Mouse (Mus musculus) myocyte (in vitro differentiated cells): ENCODE data around the gene Mki67. TPM values are rescaled to one million over a fixed set of nuclear protein-coding genes. Genes with fewer than 3 reads are reported as not detected.
"Not testable (repeated sequence)": the region's sequence is repeated elsewhere in the genome, so short reads cannot be mapped to it uniquely, and the experiment has no call there.

Experiments
- H3K27me3 ChIP-seq: one replicate; pipeline ENCODE4 v1.6.1; 2011; ENCODE audit not compliant: control insufficient read depth, insufficient read depth, insufficient read length
- H3K36me3 ChIP-seq: one replicate; pipeline ENCODE4 v1.6.1; 2011; ENCODE audit not compliant: control insufficient read depth, insufficient read depth
- H3K4me2 ChIP-seq: one replicate; pipeline ENCODE4 v1.6.1; 2011; ENCODE audit warnings: low read depth, control low read depth
- H3K4me3 ChIP-seq: one replicate; pipeline ENCODE4 v1.5.1; 2011; ENCODE audit warnings: mild to moderate bottlenecking, control low read depth, moderate library complexity
- H3K79me2 ChIP-seq: one replicate; pipeline ENCODE4 v1.6.1; 2011; ENCODE audit not compliant: control insufficient read depth, insufficient read depth
- H3ac ChIP-seq: one replicate; pipeline ENCODE4 v1.6.1; 2011; ENCODE audit not compliant: control insufficient read depth, insufficient read length
- CEBPB ChIP-seq: IDR thresholded peaks from 2 replicates; pipeline ENCODE4 v1.6.1; 2011; ENCODE audit warnings: mild to moderate bottlenecking, moderate library complexity; ENCODE audit not compliant: poor library complexity, insufficient read depth, severe bottlenecking
- E2F4 ChIP-seq: IDR thresholded peaks from one replicate; pipeline ENCODE4 v1.6.1; 2011; ENCODE audit warnings: mild to moderate bottlenecking, control low read depth, moderate library complexity; ENCODE audit not compliant: insufficient read depth
- MAX ChIP-seq: IDR thresholded peaks from one replicate; pipeline ENCODE4 v1.6.1; 2011; ENCODE audit warnings: low read depth, mild to moderate bottlenecking, control low read depth
- MYOD1 ChIP-seq, 3 experiments: IDR thresholded peaks; one replicate each; pipeline ENCODE4 v1.6.1; 2011; ENCODE audit warnings: control low read depth in 2 of 3, low read depth in 2 of 3, mild to moderate bottlenecking in 2 of 3, moderate library complexity in 1 of 3; ENCODE audit not compliant: insufficient read length in 2 of 3, control insufficient read depth in 1 of 3
- MYOG ChIP-seq, 3 experiments: IDR thresholded peaks; one replicate each; pipeline ENCODE4 v1.6.1; 2011; ENCODE audit warnings: control low read depth in 2 of 3, low read depth in 2 of 3, mild to moderate bottlenecking in 2 of 3; ENCODE audit not compliant: insufficient read length in 2 of 3, control insufficient read depth in 1 of 3, insufficient read depth in 1 of 3
- POLR2A ChIP-seq: IDR thresholded peaks from one replicate; pipeline ENCODE4 v1.6.1; 2011; ENCODE audit warnings: low read depth, mild to moderate bottlenecking, control low read depth, moderate library complexity; ENCODE audit not compliant: insufficient read length
- POLR2AphosphoS2 ChIP-seq: IDR thresholded peaks from one replicate; pipeline ENCODE4 v1.6.1; 2011; ENCODE audit warnings: low read depth, control low read depth; ENCODE audit not compliant: insufficient read length
- REST ChIP-seq: IDR thresholded peaks from one replicate; pipeline ENCODE4 v1.6.1; 2011; ENCODE audit warnings: mild to moderate bottlenecking, control low read depth, moderate library complexity; ENCODE audit not compliant: insufficient read depth, insufficient read length
- SRF ChIP-seq: IDR thresholded peaks from one replicate; pipeline ENCODE4 v1.6.1; 2011; ENCODE audit warnings: low read depth; ENCODE audit not compliant: control insufficient read depth, insufficient read length
- TCF12 ChIP-seq: IDR thresholded peaks from one replicate; pipeline ENCODE4 v1.6.1; 2011; ENCODE audit warnings: mild to moderate bottlenecking, control low read depth; ENCODE audit not compliant: poor library complexity, insufficient read depth, severe bottlenecking
- TCF3 ChIP-seq: IDR thresholded peaks from one replicate; pipeline ENCODE4 v1.6.1; 2011; ENCODE audit warnings: low read depth, control low read depth; ENCODE audit not compliant: insufficient read length
- USF1 ChIP-seq: IDR thresholded peaks from one replicate; pipeline ENCODE4 v1.6.1; 2011; ENCODE audit warnings: low read depth, mild to moderate bottlenecking, control low read depth, moderate library complexity
- polyA plus RNA-seq: library from polyadenylated mRNA; unstranded; fragments of >200 nt; fragmentation: generic; extraction: Trizol; gene quantifications from one replicate; pipeline ENCODE4 v1.2.1, GENCODE M21; 2012; ENCODE audit warnings: missing spikeins

Mki67 gene
- polyA plus RNA-seq, 1 experiment, result 6.8 TPM

GRCm38 (mm10) chr7:135684938-135685337 is 31.2 kb downstream of the Mki67 start:
- Histone ChIP-seq H3K4me3 (no peak overlapping the region), H3K4me2 (no peak overlapping the region), H3K79me2 (no peaks in the 10 kb centered on the region), H3ac (no peak overlapping the region), H3K36me3 (peaks cover 17% of the 10 kb centered on the region), H3K27me3 (no peaks in the 10 kb centered on the region)
- TF ChIP-seq E2F4, result no peak
- TF ChIP-seq TCF3, result no peak
- peak; percentile 93 for TF ChIP-seq POLR2AphosphoS2
- no peak for TF ChIP-seq MYOG (IDR thresholded peaks at IDR 0.05; ENCODE audit: control insufficient read depth in 1 of 3, insufficient read depth in 1 of 3, insufficient read length in 2 of 3, low read depth in 2 of 3)
- TF ChIP-seq USF1, result no peak
- no peak for TF ChIP-seq REST
- no peak for TF ChIP-seq TCF12
- no peak for TF ChIP-seq SRF
- TF ChIP-seq POLR2A, result peak; percentile 52

GRCm38 (mm10) chr7:135684098-135684497 is 32.1 kb downstream of the Mki67 start:
- not testable (repeated sequence) for H3ac ChIP-seq, H3K27me3 ChIP-seq
- peak in 2 of 3 experiments; percentile 29 to 47 for TF ChIP-seq MYOG (IDR thresholded peaks at IDR 0.05; ENCODE audit: control insufficient read depth in 1 of 3, insufficient read depth in 1 of 3, insufficient read length in 2 of 3, low read depth in 2 of 3)
- peak; percentile 68 for TF ChIP-seq POLR2AphosphoS2
- TF ChIP-seq MYOD1 (IDR thresholded peaks at IDR 0.05; ENCODE audit: control insufficient read depth in 1 of 3, insufficient read length in 2 of 3, low read depth in 2 of 3), result peak in 2 of 3 experiments; percentile 61 to 76
- peak; percentile 15 for TF ChIP-seq POLR2A

DNA sequence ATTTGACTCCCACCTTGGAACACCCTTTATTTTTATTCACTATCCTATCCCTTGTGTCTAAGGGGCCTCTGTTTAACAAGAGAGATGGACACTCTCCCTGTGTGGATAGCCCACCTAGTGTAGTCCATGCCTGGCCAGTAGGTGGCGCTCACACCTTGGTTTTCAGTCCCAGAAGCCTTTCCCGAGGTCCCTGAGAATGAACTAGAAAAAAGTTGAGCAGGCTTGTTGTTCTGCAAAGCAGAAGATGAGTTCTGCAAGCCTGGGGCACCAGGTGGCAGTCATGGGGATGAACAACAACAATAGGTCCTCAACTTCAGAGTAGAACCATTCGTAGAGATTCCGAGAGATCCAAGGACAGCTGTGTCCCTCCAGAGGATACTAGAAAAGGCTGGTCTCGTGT is 35.8 kb downstream of the Mki67 start:
- no peak overlapping the region for H3ac ChIP-seq
- H3K4me2 ChIP-seq, result no peak overlapping the region
- no peaks in the 10 kb centered on the region for H3K36me3 ChIP-seq
- no peak for TF ChIP-seq TCF12
- TF ChIP-seq E2F4, result no peak
- no peak for TF ChIP-seq SRF
- TF ChIP-seq TCF3, result no peak
- TF ChIP-seq CEBPB, result no peak
- no peak for TF ChIP-seq USF1
- TF ChIP-seq REST, result no peak
- no peak for TF ChIP-seq MYOD1 (IDR thresholded peaks at IDR 0.05; ENCODE audit: control insufficient read depth in 1 of 3, insufficient read length in 2 of 3, low read depth in 2 of 3)
- TF ChIP-seq POLR2AphosphoS2, result no peak
- TF ChIP-seq MYOG (IDR thresholded peaks at IDR 0.05; ENCODE audit: control insufficient read depth in 1 of 3, insufficient read depth in 1 of 3, insufficient read length in 2 of 3, low read depth in 2 of 3), result no peak
- no peak for TF ChIP-seq POLR2A
- no peak for TF ChIP-seq MAX
- no peak overlapping the region for H3K4me3 ChIP-seq
- H3K79me2 ChIP-seq, result no peaks in the 10 kb centered on the region
- H3K27me3 ChIP-seq, result no peaks in the 10 kb centered on the region

More at GRCm38 (mm10) chr7:135684098-135684497, 32.1 kb downstream of the Mki67 start:
- not testable (repeated sequence) for H3K4me2 ChIP-seq, H3K4me3 ChIP-seq, H3K79me2 ChIP-seq
- peaks cover 12% of the 10 kb centered on the region for H3K36me3 ChIP-seq

GRCm38 (mm10) chr7:135676722-135677121 is 39.4 kb downstream of the Mki67 start:
- H3K36me3 ChIP-seq, result no peaks in the 10 kb centered on the region
- H3ac ChIP-seq, result no peak overlapping the region
- no peak overlapping the region for H3K4me3 ChIP-seq
- no peak for TF ChIP-seq E2F4
- no peak for TF ChIP-seq POLR2AphosphoS2
- TF ChIP-seq SRF, result no peak
- TF ChIP-seq TCF12, result no peak
- no peak for TF ChIP-seq CEBPB
- no peak for TF ChIP-seq MAX
- TF ChIP-seq MYOD1 (IDR thresholded peaks at IDR 0.05; ENCODE audit: control insufficient read depth in 1 of 3, insufficient read length in 2 of 3, low read depth in 2 of 3), result no peak
- TF ChIP-seq MYOG (IDR thresholded peaks at IDR 0.05; ENCODE audit: control insufficient read depth in 1 of 3, insufficient read depth in 1 of 3, insufficient read length in 2 of 3, low read depth in 2 of 3), result no peak
- TF ChIP-seq POLR2A, result no peak
- no peak for TF ChIP-seq USF1
- TF ChIP-seq TCF3, result no peak
- no peak for TF ChIP-seq REST
- H3K4me2 ChIP-seq, result no peak overlapping the region
- no peaks in the 10 kb centered on the region for H3K79me2 ChIP-seq
- H3K27me3 ChIP-seq, result no peaks in the 10 kb centered on the region

DNA sequence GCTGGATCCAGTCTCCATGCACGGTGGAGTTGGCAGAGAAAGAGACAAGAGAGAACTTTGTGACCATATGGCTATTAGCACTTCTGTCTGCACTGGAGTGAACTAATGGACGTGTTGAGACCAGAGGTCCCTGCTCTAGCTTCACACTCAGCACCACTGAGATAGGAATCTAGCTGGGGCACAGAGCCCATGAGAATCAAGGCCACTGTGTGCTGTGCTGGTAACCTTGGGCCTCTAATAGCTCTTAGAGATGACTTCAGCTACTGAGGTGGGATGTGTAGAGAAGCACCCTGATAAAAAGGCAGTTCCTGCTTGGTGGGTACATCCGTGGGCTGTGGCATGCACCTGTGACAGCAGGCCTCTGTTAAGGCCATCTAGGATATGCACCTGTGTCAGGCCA is 42.6 kb downstream of the Mki67 start:
- no peak overlapping the region for H3K4me2 ChIP-seq
- TF ChIP-seq TCF12 (no peak), POLR2AphosphoS2 (no peak), MAX (no peak), REST (no peak), MYOG (IDR thresholded peaks at IDR 0.05; ENCODE audit: control insufficient read depth in 1 of 3, insufficient read depth in 1 of 3, insufficient read length in 2 of 3, low read depth in 2 of 3) (no peak)
- H3K79me2 ChIP-seq, result no peaks in the 10 kb centered on the region

More for the DNA sequence above, 42.6 kb downstream of the Mki67 start:
- Histone ChIP-seq H3K36me3 (no peaks in the 10 kb centered on the region), H3ac (no peak overlapping the region), H3K4me3 (no peak overlapping the region), H3K27me3 (no peaks in the 10 kb centered on the region)
